Mouse (Mus musculus) right cerebral cortex, adult 18-20 months (tissue): ENCODE data around the gene Olfr867.
A peak's percentile ranks its signal among the peaks of the same experiment; 100 is the strongest.

Source experiments
- DNase-seq: peaks from one replicate; pipeline ENCODE4 v3.0.0; 2022; ENCODE audit warnings: mixed read lengths

Gene Olfr867

DNA sequence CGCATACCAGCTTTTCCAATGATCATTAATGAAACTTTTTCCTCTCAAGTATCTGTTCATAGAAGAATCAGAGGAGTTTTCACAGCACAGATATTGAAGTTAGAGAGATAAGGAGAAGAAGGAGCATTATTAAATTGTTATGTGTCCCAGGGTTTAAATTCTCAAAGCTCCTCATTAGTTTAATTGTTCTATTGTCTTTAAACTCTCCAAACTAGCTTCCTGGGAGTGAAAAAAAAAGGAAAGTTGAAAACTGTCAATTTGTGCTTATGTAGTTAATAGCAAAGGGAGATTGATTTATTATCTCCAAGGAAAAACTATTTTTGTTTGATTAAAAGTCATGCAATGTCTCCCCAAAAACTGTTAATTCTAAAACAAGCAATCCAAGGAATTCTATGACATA lies at the start of gene Olfr867:
Olfr867 (minus strand) TSS at position 101 of the 400 bp plus-strand sequence.
- no peak for DNase-seq

DNA sequence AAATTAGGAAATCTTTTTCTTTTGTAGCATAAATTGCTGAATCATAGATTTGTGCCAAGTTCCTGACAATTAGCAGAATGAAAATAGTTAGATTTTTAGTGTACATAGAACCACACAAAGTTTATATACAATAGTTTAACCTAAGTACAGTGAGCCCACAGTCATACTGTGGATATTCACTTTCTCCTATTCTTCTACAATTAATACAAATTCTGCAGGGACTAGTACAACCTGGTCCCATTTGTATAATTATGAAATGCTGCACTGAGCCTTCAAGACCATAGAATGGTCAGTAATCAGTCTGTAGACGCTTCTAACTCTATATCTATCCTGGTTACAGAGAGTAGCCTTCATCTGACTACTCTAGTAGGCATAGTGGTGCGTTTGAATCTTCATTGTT lies 41.0 kb upstream of the Olfr867 start, which contains the start of gene Olfr868:
Olfr868 (plus strand) TSS at position 301 of the 400 bp plus-strand sequence.
- no peak for DNase-seq

DNA sequence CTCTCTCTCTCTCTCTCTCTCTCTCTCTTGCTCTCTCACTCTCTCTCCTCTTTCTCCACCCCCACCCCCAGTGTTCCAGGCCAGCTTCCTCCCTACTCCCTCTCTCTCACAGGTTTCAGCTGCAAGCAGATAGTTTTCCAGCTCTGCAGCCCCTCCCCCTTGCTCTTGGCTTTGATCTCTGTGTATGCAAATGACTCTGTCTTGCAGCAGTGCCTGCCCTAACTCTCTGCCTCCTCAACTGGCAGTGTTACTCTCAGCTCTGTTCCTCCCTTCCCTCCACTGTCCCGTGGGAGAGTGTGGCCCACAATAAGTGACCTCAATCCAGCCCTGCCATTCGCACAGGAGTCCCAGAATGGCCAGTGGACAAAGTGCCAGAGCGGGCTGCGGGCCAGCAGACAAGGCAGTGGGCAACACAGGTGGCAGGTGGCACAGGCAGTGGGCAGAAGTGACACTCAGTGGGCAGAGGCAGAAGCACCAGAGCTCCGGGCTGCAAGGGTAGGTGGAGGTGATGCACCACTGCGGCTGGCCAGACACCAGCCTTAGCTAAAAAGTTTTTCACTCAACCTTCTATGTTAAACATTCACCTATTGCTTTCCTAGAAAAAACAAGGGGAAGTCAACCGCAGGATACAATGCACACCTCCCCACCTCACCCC lies 16.3 kb upstream of the Olfr867 start:
- DNase-seq: peak; percentile 32

DNA sequence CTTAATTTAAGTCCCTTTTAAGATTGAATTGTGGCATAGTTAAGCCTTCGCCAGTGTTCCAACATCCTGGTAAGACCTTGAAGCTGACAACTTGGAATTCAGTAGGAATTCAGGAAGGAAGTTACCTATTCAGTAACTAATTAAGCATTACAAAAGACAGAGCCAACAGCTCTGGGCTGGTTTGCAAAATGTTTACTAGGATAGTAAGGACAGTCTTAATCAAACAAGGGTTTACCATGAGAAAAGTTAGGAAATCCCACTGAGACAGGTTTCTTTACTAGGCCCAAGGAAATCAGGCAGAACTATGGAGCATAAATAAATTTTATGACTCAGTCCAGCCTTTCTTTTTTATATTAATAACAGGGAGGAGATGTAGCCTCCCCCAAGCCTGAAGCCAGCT lies 13.9 kb upstream of the Olfr867 start:
- DNase-seq: no peak

DNA sequence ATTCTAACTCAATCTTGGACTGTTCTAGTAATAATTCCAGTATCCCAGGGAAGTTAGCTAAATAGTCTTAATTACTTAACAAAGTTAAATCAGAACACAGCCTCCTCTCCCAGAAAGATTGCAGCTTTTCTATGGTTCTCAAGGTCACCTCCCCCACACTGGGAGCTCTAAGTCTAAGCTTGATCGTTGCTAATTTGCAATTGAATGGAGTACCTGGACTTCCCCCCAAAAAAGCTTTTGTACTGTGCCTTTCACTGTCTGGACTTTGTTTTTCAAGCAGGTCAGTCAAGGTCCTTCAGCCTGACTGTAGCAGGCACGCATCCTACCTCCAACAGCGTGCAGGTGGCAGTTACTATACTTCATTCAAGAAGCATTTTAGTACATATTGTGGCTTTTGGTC lies 12.9 kb upstream of the Olfr867 start:
- DNase-seq: no peak

DNA sequence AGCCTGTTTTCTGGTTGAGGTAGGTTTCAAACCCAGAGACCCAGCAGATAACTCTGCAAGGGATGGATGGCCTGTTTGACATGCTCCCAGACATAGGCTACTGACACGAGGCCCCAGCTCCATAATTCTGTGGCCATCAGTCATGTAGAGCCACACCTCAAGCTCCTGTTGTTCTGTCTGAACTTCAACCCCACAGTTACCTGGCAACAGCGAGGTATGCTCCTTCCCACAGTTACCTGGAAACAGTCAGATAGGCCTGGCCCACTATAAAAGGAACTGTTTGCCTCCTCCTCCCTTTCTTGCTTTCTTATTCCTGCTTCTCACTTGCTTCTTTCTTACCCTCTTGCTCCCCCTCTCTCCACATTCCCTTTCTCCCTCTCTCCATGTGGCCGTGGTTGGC lies 9.4 kb downstream of the Olfr867 start:
- no peak for DNase-seq

DNA sequence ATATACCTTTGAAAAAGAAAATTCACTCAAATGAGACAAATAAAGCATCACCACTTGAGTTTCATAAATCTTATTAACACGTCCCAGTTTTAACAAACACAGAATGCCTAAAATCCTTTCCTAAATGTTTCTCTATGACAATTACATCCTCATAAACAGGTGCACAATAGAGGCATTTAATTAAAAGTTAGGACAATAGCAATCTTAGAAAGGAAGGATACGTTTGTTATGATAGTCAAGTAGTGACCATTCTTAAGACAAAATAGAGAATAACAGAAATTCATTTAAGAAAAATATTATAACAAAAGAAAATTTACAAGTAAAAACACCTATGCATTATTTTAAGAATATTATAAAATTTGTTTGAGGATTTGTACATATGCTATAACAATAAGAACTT lies 29.4 kb downstream of the Olfr867 start, which contains the start of gene Olfr866:
Olfr866 (minus strand) TSS at position 101 of the 400 bp plus-strand sequence.
- no peak for DNase-seq
